Mouse (Mus musculus): ENCODE measurements around the gene Mid1ip1. TPM values are rescaled to one million over a fixed set of nuclear protein-coding genes. Genes with fewer than 3 reads are reported as not detected.

Gene Mid1ip1
- total and polyA plus RNA-seq, 2 experiments, result 37.0 to 70.1 TPM

DNA sequence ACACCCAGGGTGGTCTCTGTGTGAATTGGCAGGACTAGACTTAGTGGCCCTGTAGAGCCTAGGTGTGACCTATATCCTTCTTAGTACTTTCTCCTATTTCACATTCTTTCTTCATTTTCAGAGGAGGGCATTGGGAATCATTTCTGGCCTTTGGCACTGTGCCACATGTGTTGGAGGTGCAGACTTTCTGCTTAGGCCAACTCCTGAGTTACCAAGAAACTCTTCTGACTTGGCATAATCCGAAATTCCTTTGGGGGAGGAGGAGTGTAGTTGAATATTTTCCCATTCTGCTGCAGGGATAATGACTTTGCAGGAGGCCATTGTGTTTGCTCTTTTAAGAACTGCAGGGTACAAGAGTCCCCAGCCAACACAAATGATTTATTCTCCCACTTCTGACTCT, 19.6 kb downstream of the Mid1ip1 start:
- H3K9ac ChIP-seq (ENCODE audit: low read depth, low read length), result no peak overlapping the region
- H3K36me3 ChIP-seq (ENCODE audit: control insufficient read depth, insufficient read depth, low read length), result no peaks in the 10 kb centered on the region
- no peak overlapping the region for H3K4me3 ChIP-seq (ENCODE audit: insufficient read depth, low read depth, low read length)
- WGBS, result 54% methylated on average over 1 of the region's 1 CpGs
- no peaks in the 10 kb centered on the region for H3K27me3 ChIP-seq (ENCODE audit: control insufficient read depth, insufficient read depth, low read length)
- no peaks in the 10 kb centered on the region for H3K79me2 ChIP-seq (ENCODE audit: control insufficient read depth, insufficient read depth, low read length)
- TF ChIP-seq POLR2A (IDR thresholded peaks at IDR 0.05; ENCODE audit: extremely low read depth, insufficient read depth, low read length), result no peak
- TF ChIP-seq CTCF (IDR thresholded peaks at IDR 0.05; ENCODE audit: low read depth, low read length), result no peak
- no peaks in the 10 kb centered on the region for H3K4me1 ChIP-seq (ENCODE audit: control insufficient read depth, insufficient read depth, low read length)
- no peak for DNase-seq (ENCODE audit: extremely low read depth, low read depth, low spot score)
- no peak overlapping the region for H3K27ac ChIP-seq (replicated peaks; ENCODE audit: insufficient read depth, low read depth, low read length)

DNA sequence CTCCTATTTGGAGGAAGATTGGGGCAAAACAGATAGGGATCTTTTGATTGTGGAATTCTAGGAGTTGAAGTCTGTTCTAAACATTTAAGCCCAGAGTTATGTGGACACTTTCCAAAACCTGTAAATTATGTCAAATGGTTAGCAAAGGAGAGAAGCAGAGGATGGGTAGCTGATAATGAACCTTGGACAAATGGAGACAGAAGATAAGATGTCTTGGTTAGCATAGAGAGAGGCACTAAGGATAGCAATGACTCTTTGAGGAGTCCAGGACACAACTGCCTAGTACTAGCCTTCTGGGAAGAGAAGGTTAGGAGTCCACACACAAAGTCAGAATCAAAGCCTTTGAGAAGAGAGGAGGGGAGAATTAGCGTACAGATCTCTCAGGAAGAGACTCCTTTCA, 20.1 kb downstream of the Mid1ip1 start:
- 100% methylated on average over 1 of the region's 1 CpGs for WGBS
- Histone ChIP-seq H3K27ac (replicated peaks; ENCODE audit: insufficient read depth, low read depth, low read length) (no peak overlapping the region), H3K4me1 (ENCODE audit: control insufficient read depth, insufficient read depth, low read length) (no peaks in the 10 kb centered on the region)

DNA sequence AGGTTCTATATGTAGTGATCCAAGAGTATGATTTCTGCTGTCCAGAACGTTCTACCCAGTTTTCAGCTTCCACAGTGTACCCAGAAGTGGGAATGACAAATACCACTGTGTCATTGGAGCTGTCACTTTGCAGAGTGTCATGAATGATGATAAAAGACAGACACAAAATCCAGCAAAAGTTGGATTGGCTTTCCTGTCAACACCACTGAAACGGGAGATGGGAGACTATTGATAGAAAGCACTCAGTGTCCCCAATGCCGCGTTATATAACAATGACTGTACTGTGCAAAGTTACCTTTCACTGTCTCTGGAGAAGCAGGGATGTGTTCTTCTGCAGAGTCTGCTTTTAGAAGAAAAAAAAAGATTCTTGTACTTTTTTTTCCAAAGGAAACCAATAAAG, 44.1 kb downstream of the Mid1ip1 start:
- Histone ChIP-seq H3K4me3 (ENCODE audit: insufficient read depth, low read depth, low read length) (no peak overlapping the region), H3K4me1 (ENCODE audit: control insufficient read depth, insufficient read depth, low read length) (no peaks in the 10 kb centered on the region), H3K9ac (ENCODE audit: low read depth, low read length) (no peak overlapping the region), H3K36me3 (ENCODE audit: control insufficient read depth, insufficient read depth, low read length) (no peaks in the 10 kb centered on the region), H3K27ac (replicated peaks; ENCODE audit: insufficient read depth, low read depth, low read length) (no peak overlapping the region), H3K79me2 (ENCODE audit: control insufficient read depth, insufficient read depth, low read length) (no peaks in the 10 kb centered on the region), H3K27me3 (ENCODE audit: control insufficient read depth, insufficient read depth, low read length) (no peaks in the 10 kb centered on the region)
- TF ChIP-seq POLR2A (IDR thresholded peaks at IDR 0.05; ENCODE audit: extremely low read depth, insufficient read depth, low read length) (no peak), CTCF (IDR thresholded peaks at IDR 0.05; ENCODE audit: low read depth, low read length) (no peak)
- 86% methylated on average over 4 of the region's 4 CpGs for WGBS
- DNase-seq (ENCODE audit: extremely low read depth, low read depth, low spot score), result no peak

More for the DNA sequence above, 20.1 kb downstream of the Mid1ip1 start:
- H3K27me3 ChIP-seq (ENCODE audit: control insufficient read depth, insufficient read depth, low read length), result no peaks in the 10 kb centered on the region
- H3K9ac ChIP-seq (ENCODE audit: low read depth, low read length), result no peak overlapping the region
- TF ChIP-seq POLR2A (IDR thresholded peaks at IDR 0.05; ENCODE audit: extremely low read depth, insufficient read depth, low read length), result no peak
- no peak for TF ChIP-seq CTCF (IDR thresholded peaks at IDR 0.05; ENCODE audit: low read depth, low read length)
- H3K36me3 ChIP-seq (ENCODE audit: control insufficient read depth, insufficient read depth, low read length), result no peaks in the 10 kb centered on the region
- H3K79me2 ChIP-seq (ENCODE audit: control insufficient read depth, insufficient read depth, low read length), result no peaks in the 10 kb centered on the region
- DNase-seq (ENCODE audit: extremely low read depth, low read depth, low spot score), result no peak
- no peak overlapping the region for H3K4me3 ChIP-seq (ENCODE audit: insufficient read depth, low read depth, low read length)

DNA sequence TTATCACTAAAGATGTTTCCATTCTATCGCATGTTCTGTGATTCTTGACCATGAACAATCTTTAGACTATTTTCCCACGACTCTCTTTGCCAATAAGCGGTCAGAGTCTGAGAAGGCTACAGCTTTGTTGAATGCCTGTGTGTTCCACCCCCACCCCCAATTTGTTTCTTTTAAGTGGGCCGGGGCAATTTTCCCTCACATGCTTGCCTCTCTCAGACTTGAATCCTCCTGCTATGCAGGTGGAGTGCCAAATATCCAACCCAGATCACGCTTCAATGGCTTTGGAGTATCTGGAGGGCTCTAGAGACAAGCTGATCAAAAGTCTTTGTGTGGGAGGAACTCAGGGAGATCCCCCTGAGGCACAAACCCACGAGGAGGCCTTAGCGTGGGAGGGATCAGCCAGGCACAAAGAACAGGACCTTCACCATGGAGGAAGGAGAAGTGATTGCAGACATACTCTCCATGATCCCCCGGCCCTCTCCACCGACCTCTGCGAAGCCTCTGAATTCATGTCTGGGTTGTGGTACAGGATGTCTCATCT, 48.7 kb downstream of the Mid1ip1 start:
- no peak for TF ChIP-seq POLR2A (IDR thresholded peaks at IDR 0.05; ENCODE audit: extremely low read depth, insufficient read depth, low read length)
- Histone ChIP-seq H3K9ac (ENCODE audit: low read depth, low read length) (no peak overlapping the region), H3K27ac (replicated peaks; ENCODE audit: insufficient read depth, low read depth, low read length) (no peak overlapping the region), H3K4me3 (ENCODE audit: insufficient read depth, low read depth, low read length) (no peak overlapping the region), H3K36me3 (ENCODE audit: control insufficient read depth, insufficient read depth, low read length) (no peaks in the 10 kb centered on the region), H3K79me2 (ENCODE audit: control insufficient read depth, insufficient read depth, low read length) (no peaks in the 10 kb centered on the region), H3K27me3 (ENCODE audit: control insufficient read depth, insufficient read depth, low read length) (no peaks in the 10 kb centered on the region), H3K4me1 (ENCODE audit: control insufficient read depth, insufficient read depth, low read length) (no peaks in the 10 kb centered on the region)
- DNase-seq (ENCODE audit: extremely low read depth, low read depth, low spot score), result no peak
- WGBS, result 82% methylated on average over 10 of the region's 10 CpGs

Other genes starting within 250 kb of the Mid1ip1 start
- gene Tspan7, start 229.9 kb upstream of the Mid1ip1 start, total RNA-seq (2014; rRNA removed), result 11.9 and 12.7 TPM in 2 replicates
- gene Tspan7, start 229.9 kb upstream of the Mid1ip1 start, polyA plus RNA-seq (2012; rRNA removed), result 18.4 and 27.0 TPM in 2 replicates